Mouse (Mus musculus) limb, embryonic 12.5 days (tissue): ENCODE results near the gene Abtb2. TPM values are rescaled to one million over a fixed set of nuclear protein-coding genes. Genes with fewer than 3 reads are reported as not detected.
"Not testable (repeated sequence)": the region's sequence is repeated elsewhere in the genome, so short reads cannot be mapped to it uniquely, and the experiment has no call there.

Source experiments
- ATAC-seq: fragments of 200-750 bp; cut with Nextera tagmentation; 2 replicates; pipeline ENCODE4 v1.8.0; 2017; ENCODE audit warnings: low read depth, moderate TSS enrichment; ENCODE audit not compliant: insufficient number of reproducible peaks, insufficient read depth, low FRiP score, low TSS enrichment
- H3K27ac ChIP-seq: fragments of 300-500 bp; sonication (generic); 2 replicates; pipeline ENCODE4 v1.5.1; 2016; ENCODE audit warnings: mild to moderate bottlenecking, moderate library complexity
- H3K27me3 ChIP-seq: fragments of 300-500 bp; sonication (generic); 2 replicates; pipeline ENCODE4 v1.6.1; 2016; ENCODE audit warnings: mild to moderate bottlenecking, moderate library complexity
- H3K36me3 ChIP-seq: fragments of 300-500 bp; sonication (generic); 2 replicates; pipeline ENCODE4 v1.6.1; 2016; ENCODE audit warnings: mild to moderate bottlenecking, moderate library complexity
- H3K4me1 ChIP-seq: fragments of 300-500 bp; sonication (generic); replicated peaks from 2 replicates; pipeline ENCODE4 v1.6.1; 2016
- H3K4me2 ChIP-seq: fragments of 300-500 bp; sonication (generic); 2 replicates; pipeline ENCODE4 v1.6.1; 2016; ENCODE audit warnings: mild to moderate bottlenecking, moderate library complexity
- H3K4me3 ChIP-seq: fragments of 300-500 bp; sonication (generic); replicated peaks from 2 replicates; pipeline ENCODE4 v1.5.1; 2016; ENCODE audit warnings: mild to moderate bottlenecking
- H3K9ac ChIP-seq: fragments of 300-500 bp; sonication (generic); replicated peaks from 2 replicates; pipeline ENCODE4 v1.6.1; 2016; ENCODE audit warnings: mild to moderate bottlenecking, moderate library complexity
- H3K9me3 ChIP-seq: fragments of 300-500 bp; sonication (generic); 2 replicates; pipeline ENCODE4 v1.6.1; 2016; ENCODE audit warnings: mild to moderate bottlenecking, moderate library complexity
- WGBS: fragments of 180-500 bp; shearing (Covaris S2); methylation state at CpG from one replicate; pipeline ENCODE4 v1.1.7; 2016; 5-methylcytosine and 5-hydroxymethylcytosine counted together
- polyA plus RNA-seq: library from polyadenylated mRNA; unstranded; fragments of >200 nt; fragmentation: Nextera tagmentation; extraction: Ambion mirVana; gene quantifications from 2 replicates; pipeline ENCODE4 v1.2.1, GENCODE M21; 2016

Abtb2 gene
- 19.6 and 21.5 TPM in 2 replicates for polyA plus RNA-seq

GRCm38 (mm10) chr2:103565732-103566422 lies at the start of gene Abtb2:
TSS of gene Abtb2 (plus strand) at chr2:103566310.
- Histone ChIP-seq H3K4me2 (peak within 1 kb of the TSS; percentile 94), H3K9ac (peak within 1 kb of the TSS; percentile 83), H3K9me3 (no peaks in the 10 kb centered on the region), H3K4me3 (peak within 1 kb of the TSS; percentile 82), H3K27me3 (peaks cover 13% of the 10 kb centered on the region), H3K36me3 (no peaks in the 10 kb centered on the region), H3K4me1 (peaks cover 47% of the 10 kb centered on the region), H3K27ac (peak within 1 kb of the TSS; percentile 93)
- under 1% methylated on average over 34 of the region's 34 CpGs for WGBS
- peak; percentile 96 for ATAC-seq

GRCm38 (mm10) chr2:103516472-103516871 lies 49.6 kb upstream of the Abtb2 start:
- Histone ChIP-seq H3K27ac (no peak overlapping the region), H3K9ac (no peak overlapping the region), H3K4me2 (no peak overlapping the region), H3K27me3 (no peaks in the 10 kb centered on the region), H3K9me3 (no peaks in the 10 kb centered on the region), H3K36me3 (no peaks in the 10 kb centered on the region), H3K4me3 (no peak overlapping the region), H3K4me1 (no peaks in the 10 kb centered on the region)
- WGBS, result 52% methylated on average over 1 of the region's 1 CpGs
- ATAC-seq, result no peak

GRCm38 (mm10) chr2:103525596-103525995 lies 40.5 kb upstream of the Abtb2 start:
- Histone ChIP-seq H3K4me3 (no peak overlapping the region), H3K27me3 (no peaks in the 10 kb centered on the region), H3K36me3 (no peaks in the 10 kb centered on the region), H3K27ac (no peak overlapping the region), H3K9me3 (no peaks in the 10 kb centered on the region), H3K4me1 (no peaks in the 10 kb centered on the region), H3K9ac (no peak overlapping the region), H3K4me2 (no peak overlapping the region)
- no peak for ATAC-seq
- 93% methylated on average over 1 of the region's 1 CpGs for WGBS

- Histone ChIP-seq H3K4me1 (no peaks in the 10 kb centered on the region), H3K4me3 (no peak overlapping the region), H3K27ac (no peak overlapping the region), H3K9me3 (no peaks in the 10 kb centered on the region), H3K36me3 (no peaks in the 10 kb centered on the region), H3K4me2 (no peak overlapping the region), H3K27me3 (no peaks in the 10 kb centered on the region), H3K9ac (no peak overlapping the region)
- WGBS, result 11% methylated on average over 2 of the region's 2 CpGs
- ATAC-seq, result no peak
Measured at GRCm38 (mm10) chr2:103547132-103547531, 19.0 kb upstream of the Abtb2 start.

GRCm38 (mm10) chr2:103550301-103550700 lies 15.8 kb upstream of the Abtb2 start:
- H3K27me3 ChIP-seq, H3K4me1 ChIP-seq, H3K4me2 ChIP-seq, H3K27ac ChIP-seq, H3K36me3 ChIP-seq, H3K9ac ChIP-seq, ATAC-seq, H3K4me3 ChIP-seq, H3K9me3 ChIP-seq: not testable (repeated sequence)
- WGBS, result 76% methylated on average over 2 of the region's 2 CpGs

GRCm38 (mm10) chr2:103554041-103554440 lies 12.1 kb upstream of the Abtb2 start:
- no peaks in the 10 kb centered on the region for H3K36me3 ChIP-seq
- no peaks in the 10 kb centered on the region for H3K27me3 ChIP-seq
- no peaks in the 10 kb centered on the region for H3K4me1 ChIP-seq
- 53% methylated on average over 2 of the region's 2 CpGs for WGBS
- no peak for ATAC-seq
- H3K4me2 ChIP-seq, result no peak overlapping the region
- H3K4me3 ChIP-seq, result no peak overlapping the region
- no peak overlapping the region for H3K9ac ChIP-seq
- H3K27ac ChIP-seq, result no peak overlapping the region
- no peaks in the 10 kb centered on the region for H3K9me3 ChIP-seq

GRCm38 (mm10) chr2:103556125-103556877 lies 9.8 kb upstream of the Abtb2 start:
- Histone ChIP-seq H3K27me3 (no peaks in the 10 kb centered on the region), H3K4me1 (no peaks in the 10 kb centered on the region), H3K9me3 (no peaks in the 10 kb centered on the region), H3K4me3 (no peak overlapping the region), H3K27ac (no peak overlapping the region), H3K4me2 (no peak overlapping the region), H3K36me3 (no peaks in the 10 kb centered on the region), H3K9ac (no peak overlapping the region)
- WGBS, result 57% methylated on average over 10 of the region's 10 CpGs
- no peak for ATAC-seq

GRCm38 (mm10) chr2:103560955-103561354 lies 5.2 kb upstream of the Abtb2 start:
- H3K27me3 ChIP-seq, result peaks cover 13% of the 10 kb centered on the region
- H3K27ac ChIP-seq, result no peak overlapping the region
- H3K9me3 ChIP-seq, result no peaks in the 10 kb centered on the region
- H3K9ac ChIP-seq, result no peak overlapping the region
- H3K4me2 ChIP-seq, result no peak overlapping the region
- H3K4me1 ChIP-seq, result peaks cover 9% of the 10 kb centered on the region
- 70% methylated on average over 4 of the region's 4 CpGs for WGBS
- H3K36me3 ChIP-seq, result no peaks in the 10 kb centered on the region
- no peak overlapping the region for H3K4me3 ChIP-seq
- no peak for ATAC-seq

GRCm38 (mm10) chr2:103564427-103565023 lies 1.6 kb upstream of the Abtb2 start:
- Histone ChIP-seq H3K4me1 (peaks cover 34% of the 10 kb centered on the region), H3K36me3 (no peaks in the 10 kb centered on the region), H3K9ac (no peak overlapping the region), H3K4me3 (peak overlapping the region; percentile 82), H3K4me2 (peak overlapping the region; percentile 94), H3K27ac (no peak overlapping the region), H3K9me3 (no peaks in the 10 kb centered on the region), H3K27me3 (peaks cover 13% of the 10 kb centered on the region)
- no peak for ATAC-seq
- WGBS, result 13% methylated on average over 8 of the region's 8 CpGs

- Histone ChIP-seq H3K27ac (peak overlapping the region; percentile 67), H3K4me1 (peaks cover 41% of the 10 kb centered on the region), H3K36me3 (no peaks in the 10 kb centered on the region), H3K9me3 (no peaks in the 10 kb centered on the region), H3K9ac (peak overlapping the region; percentile 37; the same call in 1 of the 2 replicates), H3K4me3 (peak overlapping the region; percentile 82), H3K4me2 (peak overlapping the region; percentile 94), H3K27me3 (peaks cover 13% of the 10 kb centered on the region)
- ATAC-seq, result peak; percentile 16; the same call in 1 of the 2 replicates
- 1% methylated on average over 22 of the region's 22 CpGs for whole genome bisulfite sequencing
Measured at GRCm38 (mm10) chr2:103565171-103565591, 929 bp upstream of the Abtb2 start.

GRCm38 (mm10) chr2:103566423-103566712 lies 258 bp downstream of the Abtb2 start:
- H3K9ac ChIP-seq, result peak overlapping the region; percentile 83
- H3K27ac ChIP-seq, result peak overlapping the region; percentile 93
- peak; percentile 24; the same call in 1 of the 2 replicates for ATAC-seq
- H3K36me3 ChIP-seq, result no peaks in the 10 kb centered on the region
- peak overlapping the region; percentile 94 for H3K4me2 ChIP-seq
- H3K9me3 ChIP-seq, result no peaks in the 10 kb centered on the region
- under 1% methylated on average over 40 of the region's 40 CpGs for WGBS
- H3K27me3 ChIP-seq, result peaks cover 13% of the 10 kb centered on the region
- H3K4me3 ChIP-seq, result peak overlapping the region; percentile 82
- peaks cover 50% of the 10 kb centered on the region for H3K4me1 ChIP-seq
